Mouse (Mus musculus) embryonic facial prominence, embryonic 10.5 days (tissue): ENCODE data around the gene Tssk1. TPM values are rescaled to one million over a fixed set of nuclear protein-coding genes. Genes with fewer than 3 reads are reported as not detected.

ENCODE experiments used
- DNase-seq: peaks from one replicate; pipeline ENCODE4 v3.0.0-alpha.2; 2017; ENCODE audit warnings: low spot score
- H3K27ac ChIP-seq: fragments of 300-500 bp; sonication (generic); replicated peaks from 2 replicates; pipeline ENCODE4 v1.5.1; 2016; ENCODE audit warnings: mild to moderate bottlenecking
- H3K27me3 ChIP-seq: fragments of 300-500 bp; sonication (generic); replicated peaks from 2 replicates; pipeline ENCODE4 v1.6.1; 2016; ENCODE audit warnings: low read depth, mild to moderate bottlenecking; ENCODE audit not compliant: poor library complexity, severe bottlenecking
- H3K36me3 ChIP-seq: fragments of 300-500 bp; sonication (generic); replicated peaks from 2 replicates; pipeline ENCODE4 v1.6.1; 2016; ENCODE audit warnings: mild to moderate bottlenecking, moderate library complexity
- H3K4me1 ChIP-seq: fragments of 300-500 bp; sonication (generic); 2 replicates; pipeline ENCODE4 v1.6.1; 2016
- H3K4me3 ChIP-seq: fragments of 300-500 bp; sonication (generic); 2 replicates; pipeline ENCODE4 v1.5.1; 2016; ENCODE audit warnings: mild to moderate bottlenecking, moderate library complexity
- H3K9me3 ChIP-seq: fragments of 300-500 bp; sonication (generic); 2 replicates; pipeline ENCODE4 v1.6.1; 2016; ENCODE audit warnings: mild to moderate bottlenecking
- whole genome bisulfite sequencing: fragments of 180-500 bp; shearing (Covaris S2); methylation state at CpG from one replicate; pipeline ENCODE4 v1.1.7; 2016; 5-methylcytosine and 5-hydroxymethylcytosine counted together
- polyA plus RNA-seq: library from polyadenylated mRNA; unstranded; fragments of >200 nt; fragmentation: Nextera tagmentation; extraction: Ambion mirVana; gene quantifications from 2 replicates; pipeline ENCODE4 v1.2.1, GENCODE M21; 2016

Tssk1 gene
- polyA plus RNA-seq, 1 experiment from 2014 or later = 0.04 TPM

GRCm38 (mm10) chr16:17876096-17876495, 17.9 kb upstream of the Tssk1 start:
- Histone ChIP-seq H3K4me1 (0 out of 2 replicates have a peak, but pooled peaks cover 5% of the 10 kb centered on the region), H3K9me3 (no peaks in the 10 kb centered on the region), H3K4me3 (no peak overlapping the region), H3K27ac (no peak overlapping the region), H3K36me3 (peaks cover 71% of the 10 kb centered on the region), H3K27me3 (no peaks in the 10 kb centered on the region)
- 92% methylated on average over 1 of the region's 1 CpGs for WGBS
- no peak for DNase-seq

- WGBS = 94% methylated on average over 4 of the region's 4 CpGs
- no peaks in the 10 kb centered on the region for H3K9me3 ChIP-seq
- no peaks in the 10 kb centered on the region for H3K27me3 ChIP-seq
- peaks cover 80% of the 10 kb centered on the region for H3K36me3 ChIP-seq
- peaks cover 6% of the 10 kb centered on the region for H3K4me1 ChIP-seq
- no peak overlapping the region for H3K4me3 ChIP-seq
- H3K27ac ChIP-seq = no peak overlapping the region
- no peak for DNase-seq
These were observed 14.5 kb upstream of the Tssk1 start for GRCm38 (mm10) chr16:17879571-17879970.

GRCm38 (mm10) chr16:17882196-17882595, 11.8 kb upstream of the Tssk1 start:
- Histone ChIP-seq H3K9me3 (no peaks in the 10 kb centered on the region), H3K27ac (no peak overlapping the region), H3K27me3 (no peaks in the 10 kb centered on the region), H3K36me3 (peaks cover 86% of the 10 kb centered on the region), H3K4me3 (no peak overlapping the region), H3K4me1 (peaks cover 6% of the 10 kb centered on the region)
- DNase-seq = no peak

GRCm38 (mm10) chr16:17884116-17884515, 9.9 kb upstream of the Tssk1 start:
- WGBS = 88% methylated on average over 6 of the region's 6 CpGs
- H3K4me1 ChIP-seq = peaks cover 6% of the 10 kb centered on the region
- no peak for DNase-seq
- H3K9me3 ChIP-seq = no peaks in the 10 kb centered on the region
- peaks cover 67% of the 10 kb centered on the region for H3K36me3 ChIP-seq
- no peak overlapping the region for H3K27ac ChIP-seq
- no peak overlapping the region for H3K4me3 ChIP-seq
- no peaks in the 10 kb centered on the region for H3K27me3 ChIP-seq

- peak overlapping the region; percentile 98; the same call in 1 of the 2 replicates for H3K27ac ChIP-seq
These were observed 4.2 kb upstream of the Tssk1 start for GRCm38 (mm10) chr16:17889689-17890341.

GRCm38 (mm10) chr16:17890342-17890727, 3.7 kb upstream of the Tssk1 start:
- WGBS = 58% methylated on average over 2 of the region's 2 CpGs

More at GRCm38 (mm10) chr16:17889689-17890341, 4.2 kb upstream of the Tssk1 start:
- no peak for DNase-seq
- Histone ChIP-seq H3K9me3 (no peaks in the 10 kb centered on the region), H3K4me3 (peak overlapping the region; percentile 98), H3K36me3 (peaks cover 25% of the 10 kb centered on the region), H3K27me3 (no peaks in the 10 kb centered on the region), H3K4me1 (peaks cover 26% of the 10 kb centered on the region)
- WGBS = 85% methylated on average over 6 of the region's 6 CpGs

GRCm38 (mm10) chr16:17890917-17891566, 3.0 kb upstream of the Tssk1 start:
- Histone ChIP-seq H3K27me3 (no peaks in the 10 kb centered on the region), H3K27ac (peak overlapping the region; percentile 98), H3K36me3 (peaks cover 12% of the 10 kb centered on the region), H3K9me3 (no peaks in the 10 kb centered on the region), H3K4me3 (peak overlapping the region; percentile 98), H3K4me1 (peaks cover 26% of the 10 kb centered on the region)
- no peak for DNase-seq
- WGBS = under 1% methylated on average over 44 of the region's 44 CpGs

More at GRCm38 (mm10) chr16:17890342-17890727, 3.7 kb upstream of the Tssk1 start:
- H3K27me3 ChIP-seq = no peaks in the 10 kb centered on the region
- peak overlapping the region; percentile 98 for H3K27ac ChIP-seq
- peaks cover 20% of the 10 kb centered on the region for H3K36me3 ChIP-seq
- no peaks in the 10 kb centered on the region for H3K9me3 ChIP-seq
- H3K4me3 ChIP-seq = peak overlapping the region; percentile 98
- H3K4me1 ChIP-seq = peaks cover 26% of the 10 kb centered on the region
- no peak for DNase-seq

GRCm38 (mm10) chr16:17891567-17891959, 2.5 kb upstream of the Tssk1 start, which contains the start of gene Gm20518:
TSS of gene Gm20518 (minus strand) at chr16:17891671.
- under 1% methylated on average over 38 of the region's 38 CpGs for WGBS

GRCm38 (mm10) chr16:17892606-17893005, 1.4 kb upstream of the Tssk1 start:
- Histone ChIP-seq H3K9me3 (no peaks in the 10 kb centered on the region), H3K27me3 (no peaks in the 10 kb centered on the region), H3K36me3 (peaks cover 10% of the 10 kb centered on the region), H3K4me1 (peaks cover 26% of the 10 kb centered on the region), H3K4me3 (no peak overlapping the region), H3K27ac (no peak overlapping the region)
- WGBS = 79% methylated on average over 3 of the region's 3 CpGs
- DNase-seq = no peak

More at GRCm38 (mm10) chr16:17891567-17891959, 2.5 kb upstream of the Tssk1 start, which contains the start of gene Gm20518:
- H3K36me3 ChIP-seq = peaks cover 10% of the 10 kb centered on the region
- no peaks in the 10 kb centered on the region for H3K27me3 ChIP-seq
- H3K4me1 ChIP-seq = peaks cover 26% of the 10 kb centered on the region
- peak within 1 kb of the TSS; percentile 98 for H3K4me3 ChIP-seq
- H3K27ac ChIP-seq = peak within 1 kb of the TSS; percentile 98
- DNase-seq = peak; percentile 100
- H3K9me3 ChIP-seq = no peaks in the 10 kb centered on the region

- H3K27ac ChIP-seq = no peak overlapping the region
- no peaks in the 10 kb centered on the region for H3K27me3 ChIP-seq
- DNase-seq = no peak
- no peaks in the 10 kb centered on the region for H3K9me3 ChIP-seq
- no peak overlapping the region for H3K4me3 ChIP-seq
- H3K36me3 ChIP-seq = peaks cover 37% of the 10 kb centered on the region
- H3K4me1 ChIP-seq = peaks cover 11% of the 10 kb centered on the region; the same call in 1 of the 2 replicates
These were observed 2.1 kb downstream of the Tssk1 start for GRCm38 (mm10) chr16:17896091-17896490.

GRCm38 (mm10) chr16:17898462-17898861, 4.4 kb downstream of the Tssk1 start, which contains the start of the genes Dgcr2 and Tssk2:
TSS of gene Dgcr2 (minus strand) at chr16:17898562.
TSS of gene Tssk2 (plus strand) at chr16:17898637.
- peaks cover 61% of the 10 kb centered on the region for H3K36me3 ChIP-seq
- H3K4me1 ChIP-seq = no peaks in the 10 kb centered on the region
- H3K27me3 ChIP-seq = no peaks in the 10 kb centered on the region
- H3K27ac ChIP-seq = no peak within 1 kb of the TSS
- no peaks in the 10 kb centered on the region for H3K9me3 ChIP-seq
- DNase-seq = no peak
- no peak within 1 kb of the TSS for H3K4me3 ChIP-seq
- 93% methylated on average over 14 of the region's 14 CpGs for WGBS

- Histone ChIP-seq H3K4me3 (peak within 1 kb of the TSS; percentile 70), H3K9me3 (no peaks in the 10 kb centered on the region), H3K27ac (peak within 1 kb of the TSS; percentile 88), H3K36me3 (peaks cover 34% of the 10 kb centered on the region), H3K4me1 (peaks cover 20% of the 10 kb centered on the region), H3K27me3 (peaks cover 46% of the 10 kb centered on the region)
- WGBS = under 1% methylated on average over 35 of the region's 35 CpGs
- DNase-seq = peak; percentile 90
These were observed 17.1 kb downstream of the Tssk1 start, which contains the start of gene Ess2 for GRCm38 (mm10) chr16:17911052-17911595. TSS of gene Ess2 (minus strand) at chr16:17911348.
